Mouse (Mus musculus): Measurements from ENCODE around the gene Dhx8.

- TF ChIP-seq MAX (IDR thresholded peaks at IDR 0.05; ENCODE audit: low read length): no peak
- TF ChIP-seq ETS1 (IDR thresholded peaks at IDR 0.05; ENCODE audit: low read depth, low read length): no peak
- TF ChIP-seq CTCF (IDR thresholded peaks at IDR 0.05 in 2 of 3, conservative IDR thresholded peaks at IDR 0.05 in 1 of 3; ENCODE audit: control insufficient read depth in 1 of 3, insufficient read depth in 1 of 3, low read depth in 2 of 3, low read length in 3 of 3, poor library complexity in 1 of 3, severe bottlenecking in 1 of 3): no peak
- no peak for TF ChIP-seq MXI1 (IDR thresholded peaks at IDR 0.05; ENCODE audit: low read depth, low read length)
- TF ChIP-seq ZKSCAN1 (IDR thresholded peaks at IDR 0.05; ENCODE audit: low read depth, low read length): no peak
- TF ChIP-seq USF2 (IDR thresholded peaks at IDR 0.05; ENCODE audit: borderline replicate concordance in 1 of 2, insufficient read depth in 1 of 2, low read depth in 1 of 2, low read length in 2 of 2): no peak
- TF ChIP-seq MYB (IDR thresholded peaks at IDR 0.05; ENCODE audit: low read depth, low read length): no peak
- TF ChIP-seq USF1 (IDR thresholded peaks at IDR 0.05; ENCODE audit: low read depth, low read length): no peak
- no peak for TF ChIP-seq EP300 (IDR thresholded peaks at IDR 0.05; ENCODE audit: low read depth in 1 of 2, low read length in 2 of 2)
- no peak for TF ChIP-seq POLR2A (IDR thresholded peaks at IDR 0.05; ENCODE audit: control insufficient read depth in 1 of 2, insufficient read depth in 1 of 2, low read depth in 1 of 2, low read length in 2 of 2, poor library complexity in 1 of 2)
- TF ChIP-seq ZC3H11A (IDR thresholded peaks at IDR 0.05; ENCODE audit: low read depth, low read length): no peak
- TF ChIP-seq SIN3A (IDR thresholded peaks at IDR 0.05; ENCODE audit: low read length): no peak
These were observed 54.7 kb downstream of the Dhx8 start for GRCm38 (mm10) chr11:101787432-101787831.
